Mouse (Mus musculus): ENCODE data around the gene Shld2.

DNA sequence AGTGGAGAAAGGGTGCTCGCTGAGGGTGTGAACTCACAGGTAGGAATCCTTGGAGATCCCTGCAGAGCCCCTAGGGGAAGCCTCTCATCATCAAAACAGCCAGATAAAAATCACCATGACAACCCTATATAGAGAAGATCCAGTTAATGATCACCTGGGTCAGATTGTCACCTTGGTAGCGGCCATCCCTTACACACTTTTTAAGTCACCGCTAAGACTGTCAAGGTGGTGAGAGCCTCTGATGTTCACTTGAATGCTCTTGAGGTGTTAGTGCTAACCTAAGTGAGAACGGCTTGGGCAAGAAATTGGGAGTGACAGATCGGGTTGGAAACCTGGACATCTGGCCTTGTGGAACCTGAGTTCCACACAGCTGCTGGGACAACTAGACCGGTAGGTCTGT is 91.0 kb downstream of the Shld2 start, which contains the start of gene Syt15:
- TF ChIP-seq POLR2A (IDR thresholded peaks at IDR 0.05; ENCODE audit: borderline replicate concordance, low read depth, low read length) (no peak), CTCF (IDR thresholded peaks at IDR 0.05; ENCODE audit: low read depth, low read length) (no peak)
